Mouse (Mus musculus) stomach, embryonic 14.5 days (tissue): ENCODE results near the gene Gm11565. TPM values are rescaled to one million over a fixed set of nuclear protein-coding genes. Genes with fewer than 3 reads are reported as not detected.

ENCODE experiments used
- polyA plus RNA-seq: library from polyadenylated mRNA; unstranded; fragments of >200 nt; fragmentation: Nextera tagmentation; extraction: Ambion mirVana; gene quantifications from 2 replicates; pipeline ENCODE4 v1.2.1, GENCODE M21; 2014

Gm11565 gene
- polyA plus RNA-seq, 1 experiment from 2014 or later, result not detected

Other genes starting within 250 kb of the Gm11565 start
- gene Krtap4-6, start 248.8 kb upstream of the Gm11565 start, polyA plus RNA-seq, result not detected in 2 replicates
- not detected in 2 replicates for gene Gm14190, start 224.0 kb upstream of the Gm11565 start, polyA plus RNA-seq
- gene Gm14180, start 180.5 kb upstream of the Gm11565 start, polyA plus RNA-seq, result not detected in 2 replicates
- gene Gm11595, start 141.8 kb upstream of the Gm11565 start, polyA plus RNA-seq, result not detected in 2 replicates
- gene Krtap4-8, start 134.0 kb upstream of the Gm11565 start, polyA plus RNA-seq, result not detected in 2 replicates
- gene Krtap4-9, start 129.6 kb upstream of the Gm11565 start, polyA plus RNA-seq, result not detected in 2 replicates
- not detected in 2 replicates for gene Gm11596, start 121.3 kb upstream of the Gm11565 start, polyA plus RNA-seq
- not detected in 2 replicates for gene Gm11569, start 115.8 kb upstream of the Gm11565 start, polyA plus RNA-seq
- gene Gm11554, start 110.3 kb upstream of the Gm11565 start, polyA plus RNA-seq, result not detected in 2 replicates
- gene Krtap4-13, start 104.9 kb upstream of the Gm11565 start, polyA plus RNA-seq, result not detected in 2 replicates
- not detected in 2 replicates for gene Gm11564, start 99.1 kb upstream of the Gm11565 start, polyA plus RNA-seq
- gene 2300003K06Rik, start 76.7 kb upstream of the Gm11565 start, polyA plus RNA-seq, result not detected in 2 replicates
- gene Krtap4-16, start 63.1 kb upstream of the Gm11565 start, polyA plus RNA-seq, result not detected in 2 replicates
- gene Gm11568, start 56.8 kb upstream of the Gm11565 start, polyA plus RNA-seq, result not detected in 2 replicates
- not detected in 2 replicates for gene Gm11559, start 50.3 kb upstream of the Gm11565 start, polyA plus RNA-seq
- not detected in 2 replicates for gene Krtap9-1, start 41.4 kb upstream of the Gm11565 start, polyA plus RNA-seq
- not detected in 2 replicates for gene Gm11567, start 35.6 kb upstream of the Gm11565 start, polyA plus RNA-seq
- not detected in 2 replicates for gene Krtap31-1, start 6.8 kb upstream of the Gm11565 start, polyA plus RNA-seq
- gene Krtap31-2, start 21.5 kb downstream of the Gm11565 start, polyA plus RNA-seq, result not detected in 2 replicates
- not detected in 2 replicates for gene Krtap9-5, start 33.7 kb downstream of the Gm11565 start, polyA plus RNA-seq
- gene Krtap29-1, start 64.3 kb downstream of the Gm11565 start, polyA plus RNA-seq, result not detected in 2 replicates
- gene Krtap16-1, start 71.8 kb downstream of the Gm11565 start, polyA plus RNA-seq, result not detected in 2 replicates
- not detected in 2 replicates for gene Krtap17-1, start 79.2 kb downstream of the Gm11565 start, polyA plus RNA-seq
- gene Krt33a, start 101.5 kb downstream of the Gm11565 start, polyA plus RNA-seq, result not detected in 2 replicates
- 0.26 TPM in 1 of 2 replicates, not detected in the other for gene Krt33b, start 115.1 kb downstream of the Gm11565 start, polyA plus RNA-seq
- 0.36 TPM in 1 of 2 replicates, not detected in the other for gene Krt34, start 126.8 kb downstream of the Gm11565 start, polyA plus RNA-seq
- gene Krt31, start 135.8 kb downstream of the Gm11565 start, polyA plus RNA-seq, result 0.67 and 0.69 TPM in 2 replicates
- not detected in 2 replicates for gene Krt32, start 173.5 kb downstream of the Gm11565 start, polyA plus RNA-seq
- gene Krt35, start 181.5 kb downstream of the Gm11565 start, polyA plus RNA-seq, result not detected in 2 replicates
- 0.29 and 0.35 TPM in 2 replicates for gene Krt36, start 190.9 kb downstream of the Gm11565 start, polyA plus RNA-seq
- 76.1 and 140 TPM in 2 replicates for gene Krt13, start 206.8 kb downstream of the Gm11565 start, polyA plus RNA-seq
- gene Krt15, start 221.2 kb downstream of the Gm11565 start, polyA plus RNA-seq, result 215 and 241 TPM in 2 replicates
- 387 and 441 TPM in 2 replicates for gene Krt19, start 233.9 kb downstream of the Gm11565 start, polyA plus RNA-seq